Mouse (Mus musculus): Measurements from ENCODE around the gene Tgoln1.

The Tgoln1 gene

GRCm38 (mm10) chr6:72630370-72630769 is 13.6 kb upstream of the Tgoln1 start:
- DNase-seq (ENCODE audit: low spot score), result no peak

- no peak for DNase-seq (ENCODE audit: low spot score)
These were observed 10.5 kb upstream of the Tgoln1 start for GRCm38 (mm10) chr6:72627276-72627675.

DNA sequence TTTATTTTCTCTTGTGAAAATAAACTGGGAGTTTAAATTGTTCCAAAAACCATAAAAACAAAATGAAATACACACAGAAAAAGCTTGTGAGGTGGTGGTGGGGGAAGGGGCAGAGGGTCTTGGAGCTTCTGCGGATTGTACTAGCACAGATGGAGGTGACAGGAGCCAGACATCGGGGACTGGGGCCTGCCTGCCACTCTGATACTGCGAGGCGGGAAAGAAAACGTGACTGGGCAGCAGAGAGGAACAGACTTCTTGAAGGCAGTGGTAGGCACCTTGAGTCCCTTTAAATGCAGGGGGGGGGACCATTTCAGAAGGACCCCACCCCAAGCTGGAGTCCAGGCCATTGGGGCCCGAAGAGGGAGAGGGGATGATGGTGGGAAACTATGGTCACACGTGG is 9.6 kb upstream of the Tgoln1 start:
- no peak for DNase-seq (ENCODE audit: low spot score)

DNA sequence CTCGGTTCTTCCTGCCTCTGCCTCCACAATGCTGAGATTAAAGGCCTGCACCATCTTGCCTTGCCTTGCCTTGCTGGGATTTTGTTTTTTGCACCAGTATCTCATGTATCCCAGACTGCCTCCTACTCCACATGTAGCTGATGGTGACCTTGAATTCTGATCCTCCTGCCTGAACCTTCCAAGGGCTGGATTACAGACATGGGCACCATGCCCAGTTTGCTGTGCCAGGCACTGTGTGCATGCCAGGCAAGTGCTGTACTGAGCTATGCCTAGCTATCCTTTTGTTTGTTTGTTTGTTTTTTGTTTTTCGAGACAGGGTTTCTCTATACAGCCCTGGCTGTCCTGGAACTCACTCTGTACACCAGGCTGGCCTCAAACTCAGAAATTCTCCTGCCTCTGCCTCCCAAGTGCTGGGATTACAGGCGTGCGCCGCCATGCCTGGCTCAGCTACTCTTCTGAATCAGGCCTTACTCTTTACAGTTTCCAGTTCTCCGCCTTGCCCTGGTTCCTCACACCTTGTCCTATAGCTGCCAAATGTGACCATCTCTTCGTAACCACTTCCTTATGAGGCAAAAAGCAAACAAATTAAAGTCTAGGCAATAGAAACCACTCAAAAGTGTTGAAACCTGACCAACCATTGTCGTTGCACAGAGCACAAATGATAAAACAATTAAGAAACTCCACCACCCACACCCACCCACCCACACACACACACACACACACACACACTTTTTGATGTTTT is 7.0 kb upstream of the Tgoln1 start:
- no peak for DNase-seq (ENCODE audit: low spot score)

DNA sequence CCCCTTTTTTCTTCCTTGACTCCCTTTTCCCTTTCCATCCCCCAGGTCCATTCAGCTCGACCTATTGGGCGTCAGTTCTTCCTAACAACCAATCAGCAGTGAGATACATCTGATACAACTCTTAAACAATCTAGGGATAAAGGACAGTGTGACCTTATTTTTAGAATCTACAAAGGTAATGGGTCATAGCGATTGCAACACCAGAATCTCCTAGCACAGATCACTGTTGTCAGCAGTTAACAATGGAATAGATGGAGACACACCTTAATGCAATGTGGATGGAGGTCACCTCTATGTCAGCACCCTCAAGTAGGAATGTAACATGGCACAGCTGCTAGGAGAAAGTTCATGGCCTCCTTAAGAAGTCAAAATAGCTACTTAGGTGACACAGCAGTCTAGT is 6.1 kb upstream of the Tgoln1 start:
- DNase-seq (ENCODE audit: low spot score), result no peak

- DNase-seq (ENCODE audit: low spot score), result no peak
These were observed 4.1 kb upstream of the Tgoln1 start for GRCm38 (mm10) chr6:72620920-72621319.

DNA sequence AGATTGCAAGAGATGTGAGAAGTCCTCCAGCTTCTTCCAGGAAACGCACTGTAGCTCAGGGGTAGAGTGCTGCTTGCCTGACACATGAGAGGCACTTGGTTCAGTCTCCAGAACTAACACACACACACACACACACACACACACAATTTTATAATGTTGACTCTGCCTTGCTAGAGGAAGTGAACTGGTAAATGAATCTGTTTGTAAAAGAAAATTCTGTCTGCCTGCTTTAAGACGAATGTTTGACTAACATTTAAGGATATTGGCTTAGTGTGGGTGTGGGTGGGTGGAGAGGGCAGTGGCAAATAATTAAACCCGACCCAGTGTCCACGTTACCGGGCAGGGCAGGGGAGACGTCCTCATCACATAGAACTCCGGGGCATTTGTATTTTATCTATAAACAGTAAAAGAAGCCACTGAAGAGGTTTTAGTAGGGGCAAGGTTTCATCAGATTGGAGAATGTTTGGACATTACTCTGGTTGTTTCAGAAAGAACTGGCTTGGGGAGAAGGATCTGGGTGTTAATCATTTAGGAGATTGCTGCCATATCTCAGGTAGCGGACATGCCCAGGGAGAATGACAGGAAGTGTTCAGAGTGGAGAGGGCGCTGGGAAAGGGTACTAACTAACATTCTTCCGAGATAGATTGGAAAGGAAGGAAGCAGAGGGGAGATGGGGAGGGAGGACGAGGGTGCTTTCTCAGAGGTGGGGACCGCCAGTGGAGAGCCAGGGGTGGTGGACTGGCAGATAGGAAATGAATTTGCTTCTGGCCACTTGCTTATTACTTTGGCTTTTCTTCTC is 3.1 kb upstream of the Tgoln1 start:
- DNase-seq (ENCODE audit: low spot score), result no peak

DNA sequence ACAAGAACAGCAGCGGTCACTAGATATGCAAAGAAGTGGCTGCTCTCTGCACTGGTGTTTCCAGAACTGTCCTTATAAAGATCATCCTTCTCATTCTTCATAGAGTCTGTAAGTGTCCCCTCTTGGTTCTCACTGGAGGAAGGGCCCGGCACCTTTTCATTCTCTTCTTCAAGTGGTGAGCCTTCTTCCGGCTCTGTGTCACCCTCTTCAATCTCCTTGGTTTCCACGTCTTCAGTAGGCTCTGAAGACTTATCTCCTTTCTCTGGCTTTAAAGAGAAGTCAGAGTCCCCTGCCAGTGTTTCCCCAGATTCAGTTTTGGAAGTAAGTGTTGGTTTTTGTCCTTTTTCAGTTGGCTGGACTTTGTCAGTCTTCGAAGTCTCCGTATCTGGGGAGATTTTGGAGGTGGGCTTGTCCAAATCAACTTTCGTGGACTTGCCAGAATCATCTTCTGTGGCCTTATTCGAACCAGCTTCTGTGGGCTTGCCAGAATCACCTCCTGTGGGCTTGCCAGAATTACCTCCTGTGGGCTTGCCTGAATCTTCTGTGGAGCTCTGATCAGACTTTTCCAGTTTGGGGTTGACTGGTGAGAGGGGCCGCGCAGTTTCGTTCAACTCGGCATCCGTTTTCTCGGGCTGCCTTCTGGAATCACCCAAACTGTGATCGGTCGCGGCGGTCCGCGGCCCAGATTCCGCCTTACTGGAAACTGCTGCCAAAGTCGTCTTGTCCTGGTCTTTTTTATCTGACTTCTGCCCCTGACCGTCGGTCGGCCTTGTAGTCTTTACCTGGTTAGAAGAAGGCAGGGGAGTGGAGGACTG is 1.0 kb downstream of the Tgoln1 start:
- no peak for DNase-seq (ENCODE audit: low spot score)

DNA sequence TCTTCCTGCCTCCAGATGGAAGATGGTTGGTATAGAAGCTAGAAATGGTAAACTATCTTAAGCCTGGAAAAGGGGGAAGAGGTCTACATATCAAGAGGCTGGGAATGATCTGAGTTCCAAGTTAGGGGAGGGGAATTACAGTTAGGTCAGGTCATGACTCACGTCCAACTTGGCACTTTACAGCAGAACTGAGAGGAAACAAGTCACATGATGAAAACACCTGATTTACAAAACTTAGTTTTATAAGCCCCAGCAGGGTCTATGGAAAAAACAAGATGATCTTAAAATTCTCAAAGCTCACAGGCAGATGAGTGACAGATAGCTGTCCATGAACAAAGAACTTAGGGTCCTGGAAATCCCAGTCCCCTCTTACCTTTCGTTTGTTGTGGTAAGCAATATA is 1.6 kb downstream of the Tgoln1 start:
- DNase-seq (ENCODE audit: low spot score), result no peak

DNA sequence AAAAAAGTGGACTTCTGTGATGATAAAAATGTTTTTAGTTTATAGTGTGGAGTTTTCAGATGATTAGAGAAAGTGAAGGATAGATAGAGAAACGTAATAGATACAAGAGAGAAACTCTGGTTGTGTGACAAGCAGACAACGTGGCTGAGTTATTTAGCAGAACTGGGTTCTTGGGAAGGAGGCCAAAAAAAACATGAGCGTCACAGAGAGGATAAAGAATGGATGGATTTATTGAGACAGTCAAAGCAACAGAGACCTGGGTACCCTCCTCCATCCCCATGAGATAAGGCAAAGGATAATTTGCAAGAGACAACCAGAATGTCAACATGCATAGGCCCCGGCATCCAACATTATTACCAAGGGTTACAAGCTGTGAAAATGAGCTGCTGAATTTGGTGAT is 6.5 kb downstream of the Tgoln1 start:
- no peak for DNase-seq (ENCODE audit: low spot score)

- no peak for DNase-seq (ENCODE audit: low spot score)
These were observed 8.1 kb downstream of the Tgoln1 start for GRCm38 (mm10) chr6:72608662-72609184.

GRCm38 (mm10) chr6:72607676-72608075 is 9.1 kb downstream of the Tgoln1 start:
- no peak for DNase-seq (ENCODE audit: low spot score)

DNA sequence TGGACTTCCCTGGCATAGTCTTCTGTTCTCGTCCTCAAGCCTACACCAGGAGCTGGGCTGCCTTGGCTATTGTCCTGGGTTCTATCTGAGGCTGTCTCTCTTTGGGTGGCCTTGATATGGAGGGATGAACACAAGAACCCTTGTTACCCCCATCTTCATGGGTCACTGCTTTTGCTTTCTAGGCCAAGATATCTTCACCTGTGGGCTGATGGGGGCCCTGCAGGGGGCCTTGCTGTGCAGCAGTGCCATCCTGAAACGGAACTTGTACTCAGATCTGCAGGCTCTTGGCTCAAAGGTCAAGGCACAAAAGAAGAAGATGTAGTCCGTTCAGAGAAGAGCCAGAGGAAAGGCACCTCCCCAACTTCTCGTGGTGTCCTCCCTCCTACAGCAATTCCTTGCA is 9.7 kb downstream of the Tgoln1 start:
- no peak for DNase-seq (ENCODE audit: low spot score)

DNA sequence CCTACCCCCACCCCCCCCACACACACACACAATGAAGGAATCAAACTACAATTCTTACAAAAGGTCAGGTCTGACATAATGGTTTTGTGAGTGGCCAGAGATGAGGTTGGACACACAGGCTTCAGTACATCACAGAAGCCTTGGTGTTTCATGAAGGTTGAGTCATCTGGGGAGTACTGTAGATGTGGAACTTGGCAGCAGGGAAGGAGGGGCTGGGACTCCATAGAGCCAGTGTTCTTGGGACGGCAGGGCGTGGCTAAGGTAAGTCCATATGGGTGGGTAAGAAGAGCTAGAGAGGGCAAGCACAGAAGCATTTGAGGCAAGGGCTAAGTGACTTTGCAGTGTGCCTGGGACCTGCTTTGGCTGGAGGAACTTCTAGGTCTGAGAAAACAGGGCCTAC is 12.7 kb downstream of the Tgoln1 start:
- DNase-seq (ENCODE audit: low spot score), result no peak

GRCm38 (mm10) chr6:72601732-72602131 is 15.1 kb downstream of the Tgoln1 start:
- peak; percentile 84 for DNase-seq (ENCODE audit: low spot score)

DNA sequence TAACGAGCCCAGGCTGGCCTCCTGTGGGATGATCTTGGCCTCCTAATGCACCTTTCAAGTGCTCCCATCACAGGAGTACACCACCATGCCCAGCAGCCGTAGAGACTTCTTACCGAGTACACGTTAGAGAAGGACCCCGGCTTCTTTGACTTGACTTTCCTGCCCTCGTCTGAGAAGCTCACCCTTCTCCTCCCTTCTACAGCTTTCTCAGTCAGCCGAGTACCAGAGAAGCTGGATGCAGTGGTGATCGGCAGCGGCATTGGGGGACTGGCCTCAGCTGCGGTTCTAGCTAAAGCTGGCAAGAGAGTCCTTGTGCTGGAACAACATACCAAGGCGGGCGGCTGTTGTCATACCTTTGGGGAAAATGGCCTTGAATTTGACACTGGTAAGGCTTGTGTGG is 16.0 kb downstream of the Tgoln1 start:
- DNase-seq (ENCODE audit: low spot score), result no peak

DNA sequence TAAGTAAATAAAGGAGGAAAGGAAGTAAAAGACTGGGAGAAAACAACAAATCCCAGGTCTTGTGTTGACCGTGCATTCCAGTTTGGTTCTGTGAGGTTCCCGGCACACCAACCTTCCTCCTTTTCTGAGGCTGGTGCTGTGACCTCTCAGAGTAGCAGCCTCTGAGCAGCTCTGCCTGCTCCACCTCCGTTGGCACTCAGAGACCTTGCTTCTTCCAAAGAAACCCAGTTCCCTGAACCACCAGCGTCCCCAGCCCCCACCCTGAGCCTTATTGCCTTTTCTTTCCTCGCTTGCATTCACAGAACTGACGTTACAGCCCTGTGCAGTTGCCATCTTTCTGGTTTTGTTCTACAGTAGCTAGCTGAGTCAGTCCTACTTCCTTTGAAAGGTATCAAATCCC is 16.6 kb downstream of the Tgoln1 start:
- no peak for DNase-seq (ENCODE audit: low spot score)

GRCm38 (mm10) chr6:72598791-72599557 is 17.8 kb downstream of the Tgoln1 start:
- DNase-seq (ENCODE audit: low spot score), result no peak

DNA sequence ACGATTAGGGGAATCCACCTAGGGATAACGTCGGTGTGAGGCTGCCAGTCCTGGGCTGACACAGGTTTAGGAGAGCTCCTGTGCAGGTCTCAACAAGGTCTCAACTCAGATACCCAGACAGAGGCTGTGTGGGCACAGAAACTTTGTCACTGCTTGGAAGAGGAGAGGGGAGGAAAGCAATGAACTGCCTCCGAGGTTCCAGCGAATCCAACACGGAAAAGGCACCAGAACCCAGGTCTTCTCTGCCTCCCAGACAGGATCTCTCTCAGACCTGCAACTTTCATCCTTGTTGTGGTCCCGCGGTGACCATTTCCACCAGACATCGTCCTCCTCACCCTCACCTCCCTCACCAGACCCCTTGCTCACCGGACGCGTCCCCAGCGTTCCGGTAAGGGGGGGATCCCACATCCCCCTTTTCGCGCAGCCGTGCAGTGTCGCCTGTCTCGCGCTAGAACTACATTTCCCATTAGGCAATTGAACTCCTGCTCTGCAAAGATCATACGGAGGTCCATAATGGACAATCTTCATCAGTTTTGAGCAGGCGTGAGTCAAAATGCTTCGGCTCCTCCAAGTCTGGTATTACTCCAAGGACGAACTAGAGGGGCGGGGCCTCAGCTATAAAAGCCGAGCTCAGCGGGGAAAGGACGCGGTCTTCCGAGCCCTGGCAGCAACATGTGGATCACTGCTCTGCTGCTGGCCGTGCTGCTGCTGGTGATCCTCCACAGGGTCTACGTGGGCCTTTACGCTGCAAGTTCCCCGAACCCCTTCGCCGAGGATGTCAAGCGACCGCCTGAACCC is 18.6 kb downstream of the Tgoln1 start, which contains the start of the genes Elmod3 and Retsat:
Gene Elmod3 (minus strand): TSS at position 458 of the 798 bp plus-strand sequence.
Gene Retsat (plus strand): TSS at position 520 of the 798 bp plus-strand sequence.
- DNase-seq (ENCODE audit: low spot score), result peak; percentile 98

DNA sequence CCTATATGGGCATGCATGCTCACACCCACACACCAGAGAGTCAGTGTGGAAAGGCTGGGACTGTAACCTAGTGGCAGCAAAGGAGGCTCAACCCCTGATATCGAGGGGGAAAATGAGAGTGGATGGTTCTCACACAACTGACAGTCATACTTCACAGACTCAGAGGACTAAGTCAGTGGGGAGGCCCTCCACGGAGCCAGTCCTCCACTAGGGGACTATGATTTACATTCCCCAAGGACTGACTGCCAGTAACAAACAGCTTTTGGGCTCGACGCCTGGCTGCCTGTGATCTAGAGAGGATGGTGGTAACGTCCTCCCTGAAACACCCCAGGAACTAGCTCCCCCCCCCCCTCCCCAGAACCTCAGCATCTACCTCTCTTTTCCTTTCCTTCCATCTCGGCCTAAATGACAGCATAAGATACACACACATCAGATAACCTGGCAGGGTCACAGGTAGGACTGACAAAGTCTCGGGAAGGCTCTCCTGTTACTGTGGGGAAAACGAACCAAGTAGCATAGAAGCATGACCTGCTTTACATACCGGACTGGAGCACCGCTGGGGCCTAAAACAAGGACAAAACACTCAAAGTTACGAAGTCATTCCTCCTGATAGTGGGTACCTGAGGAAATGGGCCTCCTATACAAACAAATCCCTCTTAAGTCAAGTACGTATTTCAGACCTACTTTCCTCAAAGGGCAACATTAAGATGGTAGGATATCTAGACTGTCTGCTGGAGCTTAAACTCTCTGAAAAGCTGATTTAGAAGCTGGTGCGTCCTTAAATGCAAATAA is 19.5 kb downstream of the Tgoln1 start:
- DNase-seq (ENCODE audit: low spot score), result no peak

Data from embryo, embryonic 10.5 days (tissue).